Mouse (Mus musculus) limb, embryonic 14.5 days (tissue): ENCODE measurements around the gene Epn2. TPM values are rescaled to one million over a fixed set of nuclear protein-coding genes. Genes with fewer than 3 reads are reported as not detected.
A peak's percentile ranks its signal among the peaks of the same experiment; 100 is the strongest.

Source experiments
- ATAC-seq: fragments of 200-750 bp; cut with Nextera tagmentation; 2 replicates; pipeline ENCODE4 v1.8.0; 2017; ENCODE audit warnings: low read depth, moderate number of reproducible peaks, moderate TSS enrichment; ENCODE audit not compliant: low FRiP score
- DNase-seq: peaks from one replicate; pipeline ENCODE4 v3.0.0-alpha.2; 2015; ENCODE audit warnings: low spot score
- H3K27ac ChIP-seq: fragments of 300-500 bp; sonication (generic); replicated peaks from 2 replicates; pipeline ENCODE4 v1.5.1; 2014; ENCODE audit warnings: low read depth, mild to moderate bottlenecking, low read length, moderate library complexity, mixed read lengths
- H3K27me3 ChIP-seq: fragments of 300-500 bp; sonication (generic); 2 replicates; pipeline ENCODE4 v1.6.1; 2014; ENCODE audit warnings: low read length, mixed read lengths; ENCODE audit not compliant: control insufficient read depth, insufficient read depth
- H3K36me3 ChIP-seq: fragments of 300-500 bp; sonication (generic); 2 replicates; pipeline ENCODE4 v1.6.1; 2014; ENCODE audit warnings: mild to moderate bottlenecking, low read length, moderate library complexity, mixed read lengths; ENCODE audit not compliant: control insufficient read depth, insufficient read depth
- H3K4me1 ChIP-seq: fragments of 300-500 bp; sonication (generic); 2 replicates; pipeline ENCODE4 v1.6.1; 2014; ENCODE audit warnings: antibody characterized with exemption, low read length, mixed read lengths; ENCODE audit not compliant: control insufficient read depth, insufficient read depth
- H3K4me2 ChIP-seq: fragments of 300-500 bp; sonication (generic); replicated peaks from 2 replicates; pipeline ENCODE4 v1.6.1; 2014; ENCODE audit warnings: low read depth, mild to moderate bottlenecking, low read length, moderate library complexity; ENCODE audit not compliant: severe bottlenecking
- H3K4me3 ChIP-seq: fragments of 300-500 bp; sonication (generic); replicated peaks from 2 replicates; pipeline ENCODE4 v1.5.1; 2014; ENCODE audit warnings: low read length
- H3K9ac ChIP-seq: fragments of 300-500 bp; sonication (generic); 2 replicates; pipeline ENCODE4 v1.6.1; 2014; ENCODE audit warnings: mild to moderate bottlenecking, low read depth, low read length, moderate library complexity; ENCODE audit not compliant: severe bottlenecking
- H3K9me3 ChIP-seq: fragments of 300-500 bp; sonication (generic); 2 replicates; pipeline ENCODE4 v1.6.1; 2016; ENCODE audit warnings: low read length; ENCODE audit not compliant: control insufficient read depth
- POLR2A ChIP-seq: fragments of 200-500 bp; IDR thresholded peaks from 2 replicates; pipeline ENCODE4 v1.8.0; 2012; ENCODE audit warnings: inconsistent platforms, mild to moderate bottlenecking, moderate library complexity, borderline replicate concordance; ENCODE audit not compliant: insufficient read depth, insufficient read length; ENCODE audit errors: extremely low read depth
- WGBS: fragments of 180-500 bp; shearing (Covaris S2); extraction: QIAGEN DNeasy Blood & Tissue Kit; methylation state at CpG from one replicate; pipeline ENCODE4 v1.1.7; 2014; 5-methylcytosine and 5-hydroxymethylcytosine counted together
- polyA plus RNA-seq, 2 experiments: library from polyadenylated mRNA; depleted of rRNA in 1 of 2; stranded (reverse) in 1 of 2; unstranded in 1 of 2; fragments of >200 nt; fragmentation: Nextera tagmentation in 1 of 2; extraction: Ambion mirVana in 1 of 2; gene quantifications; 2 replicates each; pipeline versions ENCODE4 v1.2.1 to v1.2.3; 2012 to 2014

Gene Epn2
- polyA plus RNA-seq, 2 experiments, result 31.1 to 35.1 TPM

DNA sequence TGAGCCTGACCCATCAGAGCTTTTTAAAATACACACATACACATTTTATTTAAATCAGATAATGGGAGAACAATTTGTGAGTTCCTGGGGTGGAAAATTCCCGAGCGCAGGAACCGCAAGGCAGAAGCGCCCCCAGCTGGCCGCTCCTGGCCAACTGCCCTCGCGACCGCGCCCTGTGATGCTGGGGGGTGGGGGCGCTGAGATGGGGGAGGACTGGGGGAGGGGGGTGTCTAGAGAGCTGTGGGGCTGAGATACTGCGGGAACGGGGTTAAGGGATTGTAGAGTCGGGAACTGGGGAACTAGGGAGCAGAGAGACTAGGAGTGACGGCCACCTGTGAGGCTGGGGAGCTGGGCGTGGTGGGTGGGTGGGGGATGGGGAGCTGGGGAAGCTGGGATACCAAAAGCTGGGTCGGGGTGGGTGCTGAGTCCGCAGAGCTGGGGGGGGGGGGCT is 40.3 kb upstream of the Epn2 start:
- peak; percentile 74 for DNase-seq
- Histone ChIP-seq H3K27me3 (no peaks in the 10 kb centered on the region), H3K9ac (peak overlapping the region; percentile 54), H3K4me2 (peak overlapping the region; percentile 86), H3K4me1 (peaks cover 17% of the 10 kb centered on the region), H3K27ac (peak overlapping the region; percentile 67; the same call in 1 of the 2 replicates), H3K9me3 (no peaks in the 10 kb centered on the region), H3K36me3 (no peaks in the 10 kb centered on the region), H3K4me3 (peak overlapping the region; percentile 37)
- peak; percentile 56 for ATAC-seq
- WGBS, result 3% methylated on average over 17 of the region's 17 CpGs
- TF ChIP-seq POLR2A, result no peak

DNA sequence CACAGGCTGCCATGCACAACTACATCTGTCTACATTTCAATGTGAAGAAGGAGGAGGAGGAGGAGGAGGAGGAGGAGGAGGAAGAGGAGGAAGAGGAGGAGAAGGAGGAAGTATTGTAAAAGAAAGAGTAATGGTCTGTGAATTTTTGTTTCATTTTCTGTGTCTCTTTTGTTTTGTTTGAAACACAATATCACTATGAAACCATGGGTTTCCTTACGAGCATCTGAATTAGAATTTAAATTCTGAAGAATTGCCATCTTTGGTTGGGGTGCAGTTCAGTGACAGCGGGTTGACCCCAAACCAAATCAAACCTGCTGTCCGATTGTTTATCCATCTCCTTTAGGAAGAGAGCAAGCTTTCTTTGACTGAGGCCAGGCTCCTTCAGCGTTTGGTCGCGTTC is 39.9 kb upstream of the Epn2 start:
- Histone ChIP-seq H3K4me3 (peak overlapping the region; percentile 37), H3K27ac (no peak overlapping the region; the same call in 1 of the 2 replicates), H3K4me2 (peak overlapping the region; percentile 86), H3K9ac (peak overlapping the region; percentile 54; the same call in 1 of the 2 replicates), H3K36me3 (no peaks in the 10 kb centered on the region), H3K27me3 (no peaks in the 10 kb centered on the region), H3K9me3 (no peaks in the 10 kb centered on the region), H3K4me1 (peaks cover 17% of the 10 kb centered on the region)
- WGBS, result 22% methylated on average over 6 of the region's 6 CpGs
- ATAC-seq, result no peak
- DNase-seq, result no peak
- no peak for TF ChIP-seq POLR2A

DNA sequence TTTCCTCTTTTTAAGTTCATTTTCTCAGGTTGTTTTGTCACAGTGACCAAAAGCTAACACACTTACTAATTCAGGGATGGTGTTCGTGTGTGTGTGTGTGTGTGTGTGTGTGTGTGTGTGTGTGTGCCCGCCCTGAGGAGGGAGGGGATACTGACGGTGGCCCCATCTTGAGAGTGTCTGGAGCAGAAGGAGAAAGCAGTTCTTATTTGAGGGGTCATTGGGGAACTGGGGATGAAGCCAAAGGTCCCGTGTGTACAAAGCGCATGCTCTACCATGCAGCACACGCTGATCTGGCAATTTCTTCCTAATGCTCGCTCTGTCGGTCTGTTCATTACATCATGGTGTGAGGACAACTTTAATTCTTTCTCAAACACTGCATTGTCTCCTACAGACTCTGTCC is 39.1 kb upstream of the Epn2 start:
- Histone ChIP-seq H3K4me3 (no peak overlapping the region), H3K27ac (no peak overlapping the region), H3K9ac (no peak overlapping the region), H3K4me1 (peaks cover 17% of the 10 kb centered on the region), H3K36me3 (no peaks in the 10 kb centered on the region), H3K27me3 (no peaks in the 10 kb centered on the region), H3K9me3 (no peaks in the 10 kb centered on the region), H3K4me2 (no peak overlapping the region)
- no peak for TF ChIP-seq POLR2A
- WGBS, result 81% methylated on average over 8 of the region's 8 CpGs
- ATAC-seq (no peak), DNase-seq (no peak)

GRCm38 (mm10) chr11:61618131-61618530 is 38.6 kb upstream of the Epn2 start:
- Histone ChIP-seq H3K9ac (no peak overlapping the region), H3K4me1 (peaks cover 17% of the 10 kb centered on the region), H3K36me3 (no peaks in the 10 kb centered on the region), H3K4me3 (no peak overlapping the region), H3K9me3 (no peaks in the 10 kb centered on the region), H3K27ac (no peak overlapping the region), H3K4me2 (no peak overlapping the region), H3K27me3 (no peaks in the 10 kb centered on the region)
- no peak for ATAC-seq
- no peak for DNase-seq
- 84% methylated on average over 8 of the region's 8 CpGs for WGBS
- no peak for TF ChIP-seq POLR2A

DNA sequence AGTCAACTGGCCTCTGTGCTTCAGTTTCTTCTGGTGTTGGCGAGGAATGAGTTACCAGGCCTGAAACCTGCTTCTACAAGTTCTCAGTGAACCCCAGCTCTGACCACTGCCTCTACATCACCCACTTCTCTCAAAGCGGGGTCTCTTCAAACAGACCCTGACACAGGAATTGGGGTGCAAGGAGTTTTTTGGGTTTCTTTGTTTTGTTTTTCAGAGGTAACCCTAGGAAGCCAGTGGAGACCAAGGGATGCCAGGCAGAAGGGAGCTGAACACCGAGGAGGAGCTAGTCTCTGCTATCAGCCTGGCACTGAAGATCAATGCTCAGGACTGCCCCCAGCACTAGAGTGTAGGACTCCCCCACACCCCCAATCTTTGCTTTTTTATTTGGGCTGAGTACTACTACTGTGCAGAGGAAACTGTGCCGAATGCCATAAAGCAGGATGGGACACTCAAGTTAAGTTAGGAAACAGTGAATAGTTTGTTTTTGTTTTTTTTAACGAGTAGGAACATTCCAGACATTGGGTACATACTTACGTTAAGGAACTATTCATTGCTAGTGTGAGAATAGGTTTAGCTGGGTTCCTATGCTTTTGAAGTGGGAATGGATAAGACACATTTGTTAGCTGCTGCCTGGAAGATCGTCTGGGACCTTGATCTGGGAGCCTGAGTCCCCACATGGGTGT is 37.9 kb upstream of the Epn2 start:
- no peak for ATAC-seq

More for the DNA sequence above, 37.9 kb upstream of the Epn2 start:
- peaks cover 17% of the 10 kb centered on the region for H3K4me1 ChIP-seq
- no peaks in the 10 kb centered on the region for H3K36me3 ChIP-seq
- H3K27me3 ChIP-seq, result no peaks in the 10 kb centered on the region
- H3K4me2 ChIP-seq, result no peak overlapping the region
- H3K9me3 ChIP-seq, result no peaks in the 10 kb centered on the region
- 71% methylated on average over 7 of the region's 7 CpGs for WGBS
- DNase-seq, result no peak
- no peak overlapping the region for H3K4me3 ChIP-seq
- no peak overlapping the region for H3K27ac ChIP-seq
- no peak for TF ChIP-seq POLR2A
- no peak overlapping the region for H3K9ac ChIP-seq
